Mouse (Mus musculus) thymus, postnatal 36 days (tissue): ENCODE measurements around the gene Rxylt1.

Experiments
- DNase-seq, 2 experiments: peaks; one replicate each; pipeline ENCODE4 v3.0.0; 2022; ENCODE audit warnings: mixed read lengths in 2 of 2

Rxylt1 gene

DNA sequence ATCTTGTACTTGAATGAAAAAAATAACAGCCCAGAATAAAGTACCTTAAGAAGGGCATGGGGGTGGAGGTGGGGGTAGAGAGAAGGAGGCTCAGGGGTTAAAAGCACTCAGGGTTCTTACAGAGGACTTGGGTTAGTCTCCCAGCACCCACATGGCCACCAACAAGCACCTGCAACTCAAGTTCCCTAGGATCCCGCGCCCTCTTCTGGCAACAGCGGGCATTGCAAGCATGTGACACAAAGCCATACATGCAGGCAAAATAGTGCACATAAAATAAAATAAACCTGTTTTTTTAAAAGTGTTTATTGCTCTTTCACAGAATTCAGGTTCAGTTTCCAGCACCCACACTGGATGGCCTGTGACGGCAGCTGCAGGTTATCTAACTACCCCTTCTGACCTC lies 56.8 kb downstream of the Rxylt1 start:
- peak; percentile 18 to 20 for DNase-seq

- DNase-seq: no peak
These were observed 57.6 kb downstream of the Rxylt1 start for GRCm38 (mm10) chr10:122039566-122039965.

- no peak for DNase-seq
These were observed 58.6 kb downstream of the Rxylt1 start for GRCm38 (mm10) chr10:122038554-122038953.

- no peak for DNase-seq
These were observed 63.9 kb downstream of the Rxylt1 start for GRCm38 (mm10) chr10:122033271-122033670.

GRCm38 (mm10) chr10:122030420-122030819 lies 66.8 kb downstream of the Rxylt1 start:
- DNase-seq: no peak

GRCm38 (mm10) chr10:122029738-122030137 lies 67.4 kb downstream of the Rxylt1 start:
- DNase-seq: no peak
